Mouse (Mus musculus): ENCODE data around the gene Dpf3.

Gene Dpf3

GRCm38 (mm10) chr12:83413684-83414083 is 73.8 kb downstream of the Dpf3 start:
- CTCF ChIA-PET: no interaction called here

GRCm38 (mm10) chr12:83411721-83412521 is 75.6 kb downstream of the Dpf3 start:
- CTCF ChIA-PET: no interaction called here

- CTCF ChIA-PET: no interaction called here
Measured at GRCm38 (mm10) chr12:83411032-83411431, 76.5 kb downstream of the Dpf3 start.

- CTCF ChIA-PET: no interaction called here
Measured at GRCm38 (mm10) chr12:83405374-83406125, 82.0 kb downstream of the Dpf3 start.

GRCm38 (mm10) chr12:83402270-83402669 is 85.2 kb downstream of the Dpf3 start:
- CTCF ChIA-PET: no interaction called here

GRCm38 (mm10) chr12:83392011-83392410 is 95.5 kb downstream of the Dpf3 start:
- CTCF ChIA-PET: no interaction called here

- CTCF ChIA-PET: no interaction called here
Measured at GRCm38 (mm10) chr12:83387554-83387953, 100.0 kb downstream of the Dpf3 start.

- CTCF ChIA-PET: no interaction called here
Measured at GRCm38 (mm10) chr12:83381072-83381471, 106.4 kb downstream of the Dpf3 start.

- CTCF ChIA-PET: no interaction called here
Measured at GRCm38 (mm10) chr12:83380016-83380415, 107.5 kb downstream of the Dpf3 start.

- CTCF ChIA-PET: interaction anchor here (0.6 kb wide), 1 partner anchor 77 kb away, joined by 4 read pairs; no protein-coding TSS in a partner anchor
Measured at GRCm38 (mm10) chr12:83375015-83375831, 112.3 kb downstream of the Dpf3 start.

GRCm38 (mm10) chr12:83373081-83373480 is 114.4 kb downstream of the Dpf3 start:
- CTCF ChIA-PET: no interaction called here

GRCm38 (mm10) chr12:83372290-83372689 is 115.2 kb downstream of the Dpf3 start:
- CTCF ChIA-PET: no interaction called here

- CTCF ChIA-PET: no interaction called here
Measured at GRCm38 (mm10) chr12:83370221-83370620, 117.3 kb downstream of the Dpf3 start.

GRCm38 (mm10) chr12:83369416-83369815 is 118.1 kb downstream of the Dpf3 start:
- CTCF ChIA-PET: no interaction called here

GRCm38 (mm10) chr12:83367486-83367885 is 120.0 kb downstream of the Dpf3 start:
- CTCF ChIA-PET: no interaction called here

GRCm38 (mm10) chr12:83364771-83365170 is 122.7 kb downstream of the Dpf3 start:
- CTCF ChIA-PET: no interaction called here

GRCm38 (mm10) chr12:83361801-83362200 is 125.7 kb downstream of the Dpf3 start:
- CTCF ChIA-PET: no interaction called here

GRCm38 (mm10) chr12:83352640-83353039 is 134.9 kb downstream of the Dpf3 start:
- CTCF ChIA-PET: no interaction called here

GRCm38 (mm10) chr12:83349736-83350135 is 137.8 kb downstream of the Dpf3 start:
- CTCF ChIA-PET: no interaction called here

- CTCF ChIA-PET: no interaction called here
Measured at GRCm38 (mm10) chr12:83348246-83348645, 139.3 kb downstream of the Dpf3 start.

- CTCF ChIA-PET: no interaction called here
Measured at GRCm38 (mm10) chr12:83342875-83343185, 144.7 kb downstream of the Dpf3 start.

- CTCF ChIA-PET: no interaction called here
Measured at GRCm38 (mm10) chr12:83342035-83342874, 145.3 kb downstream of the Dpf3 start.
